Mouse (Mus musculus) hindbrain, embryonic 11.5 days (tissue): Measurements from ENCODE around the gene 1700080O16Rik. TPM values are rescaled to one million over a fixed set of nuclear protein-coding genes. Genes with fewer than 3 reads are reported as not detected.

ENCODE experiments used
- ATAC-seq: fragments of 200-750 bp; cut with Nextera tagmentation; 2 replicates; pipeline ENCODE4 v1.8.0; 2017; ENCODE audit warnings: mild to moderate bottlenecking, moderate TSS enrichment, moderate library complexity; ENCODE audit not compliant: low FRiP score
- DNase-seq: peaks from one replicate; pipeline ENCODE4 v3.0.0-alpha.2; 2015; ENCODE audit warnings: low spot score
- H3K27ac ChIP-seq: fragments of 300-500 bp; sonication (generic); 2 replicates; pipeline ENCODE4 v1.5.1; 2014; ENCODE audit warnings: mild to moderate bottlenecking, low read depth, low read length
- H3K27me3 ChIP-seq: fragments of 300-500 bp; sonication (generic); 2 replicates; pipeline ENCODE4 v1.6.1; 2014; ENCODE audit warnings: mild to moderate bottlenecking, low read length, moderate library complexity, mixed read lengths; ENCODE audit not compliant: control insufficient read depth, insufficient read depth
- H3K36me3 ChIP-seq: fragments of 300-500 bp; sonication (generic); 2 replicates; pipeline ENCODE4 v1.6.1; 2014; ENCODE audit warnings: mild to moderate bottlenecking, low read length, moderate library complexity, mixed read lengths; ENCODE audit not compliant: control insufficient read depth, insufficient read depth
- H3K4me1 ChIP-seq: fragments of 300-500 bp; sonication (generic); replicated peaks from 2 replicates; pipeline ENCODE4 v1.6.1; 2014; ENCODE audit warnings: low read length, mixed read lengths; ENCODE audit not compliant: control insufficient read depth, insufficient read depth
- H3K4me2 ChIP-seq: fragments of 300-500 bp; sonication (generic); replicated peaks from 2 replicates; pipeline ENCODE4 v1.6.1; 2014; ENCODE audit warnings: mild to moderate bottlenecking, low read depth, low read length
- H3K4me3 ChIP-seq: fragments of 300-500 bp; sonication (generic); 2 replicates; pipeline ENCODE4 v1.5.1; 2014; ENCODE audit warnings: low read depth, low read length
- H3K9ac ChIP-seq: fragments of 300-500 bp; sonication (generic); 2 replicates; pipeline ENCODE4 v1.6.1; 2014; ENCODE audit warnings: low read depth, low read length
- H3K9me3 ChIP-seq: fragments of 300-500 bp; sonication (generic); 2 replicates; pipeline ENCODE4 v1.6.1; 2016; ENCODE audit warnings: low read length; ENCODE audit not compliant: control insufficient read depth
- WGBS: fragments of 180-500 bp; shearing (Covaris S2); extraction: QIAGEN DNeasy Blood & Tissue Kit; methylation state at CpG from one replicate; pipeline ENCODE4 v1.1.7; 2014; 5-methylcytosine and 5-hydroxymethylcytosine counted together
- polyA plus RNA-seq: library from polyadenylated mRNA; unstranded; fragments of >200 nt; fragmentation: Nextera tagmentation; extraction: Ambion mirVana; gene quantifications from 2 replicates; pipeline ENCODE4 v1.2.1, GENCODE M21; 2014

The 1700080O16Rik gene
- not detected in 2 replicates for polyA plus RNA-seq

DNA sequence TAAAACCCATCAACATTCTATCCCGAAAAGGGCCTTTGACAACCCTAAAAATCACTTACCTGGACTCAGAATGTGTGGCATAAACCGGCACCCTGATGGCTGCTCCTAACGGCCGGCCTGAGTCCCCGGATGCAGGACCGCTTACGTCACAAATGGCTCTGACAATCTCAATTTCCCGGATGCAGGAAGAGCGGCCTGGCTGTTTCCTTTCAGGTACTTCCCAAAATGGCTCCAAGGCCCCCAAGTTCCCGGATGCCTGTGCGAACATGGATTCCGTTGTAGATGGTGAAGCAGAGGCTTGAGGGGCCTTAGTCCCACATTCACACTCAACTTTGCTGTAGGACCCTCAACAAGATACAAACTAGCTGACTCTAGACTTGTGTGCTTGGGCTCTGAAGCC is at the start of gene 1700080O16Rik:
1700080O16Rik (minus strand) TSS at position 101 of the 400 bp plus-strand sequence.
- H3K9me3 ChIP-seq, result no peaks in the 10 kb centered on the region
- no peaks in the 10 kb centered on the region for H3K36me3 ChIP-seq
- H3K27me3 ChIP-seq, result no peaks in the 10 kb centered on the region
- no peaks in the 10 kb centered on the region for H3K4me1 ChIP-seq
- ATAC-seq, result no peak
- no peak for DNase-seq
- 93% methylated on average over 12 of the region's 12 CpGs for WGBS
- H3K27ac ChIP-seq, result no peak within 1 kb of the TSS
- no peak within 1 kb of the TSS for H3K4me3 ChIP-seq
- no peak within 1 kb of the TSS for H3K9ac ChIP-seq
- H3K4me2 ChIP-seq, result no peak within 1 kb of the TSS

DNA sequence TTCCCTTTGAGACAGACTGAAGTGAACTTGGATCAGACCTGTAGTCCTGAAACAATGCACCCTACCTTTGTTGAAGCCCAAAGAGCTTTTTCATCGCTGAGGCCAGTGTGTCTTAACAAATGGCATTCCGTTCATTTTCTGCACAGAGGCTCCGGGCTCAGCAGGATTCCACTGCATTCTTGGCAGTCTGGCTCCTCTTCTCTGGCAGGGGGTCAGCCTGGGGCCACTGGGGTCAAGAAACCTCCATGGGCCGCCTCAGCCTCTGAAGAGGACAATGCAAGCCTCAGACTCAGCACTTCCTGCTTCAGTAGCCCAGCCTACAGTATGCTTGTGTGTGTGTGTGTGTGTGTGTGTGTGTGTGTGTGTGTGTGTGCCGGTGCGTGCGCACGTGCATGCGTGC is 45.1 kb upstream of the 1700080O16Rik start:
- Histone ChIP-seq H3K27me3 (no peaks in the 10 kb centered on the region), H3K4me2 (no peak overlapping the region), H3K9ac (no peak overlapping the region), H3K36me3 (no peaks in the 10 kb centered on the region), H3K9me3 (no peaks in the 10 kb centered on the region), H3K4me3 (no peak overlapping the region), H3K4me1 (no peaks in the 10 kb centered on the region), H3K27ac (no peak overlapping the region)
- no peak for ATAC-seq
- peak; percentile 7 for DNase-seq
- WGBS, result 43% methylated on average over 9 of the region's 9 CpGs

- DNase-seq (no peak), ATAC-seq (no peak)
- WGBS, result 72% methylated on average over 5 of the region's 5 CpGs
Observed at GRCm38 (mm10) chrX:52000072-52000471, 27.5 kb upstream of the 1700080O16Rik start.

DNA sequence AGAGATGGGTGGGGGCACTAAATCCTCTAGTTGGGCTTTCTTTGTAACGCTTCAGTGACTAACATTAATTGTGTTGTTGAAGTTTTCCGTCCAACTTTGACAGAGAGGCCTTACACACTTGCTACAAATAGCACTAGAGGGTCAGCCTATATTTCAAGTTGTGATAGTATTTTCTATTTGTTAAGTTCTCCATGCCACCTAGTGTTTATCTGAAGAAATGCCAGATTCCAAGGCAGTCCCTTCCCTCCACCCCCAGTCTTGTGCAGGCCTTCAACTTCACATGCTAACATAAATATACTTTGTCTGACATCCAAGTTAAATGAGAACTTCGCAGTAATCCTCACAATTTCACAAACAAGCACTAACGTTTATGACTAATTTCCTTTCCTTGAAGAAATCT is 26.9 kb upstream of the 1700080O16Rik start:
- no peaks in the 10 kb centered on the region for H3K4me1 ChIP-seq
- no peaks in the 10 kb centered on the region for H3K27me3 ChIP-seq
- no peak overlapping the region for H3K9ac ChIP-seq
- no peak overlapping the region for H3K4me2 ChIP-seq
- no peak overlapping the region for H3K4me3 ChIP-seq
- WGBS, result 80% methylated on average over 4 of the region's 4 CpGs
- ATAC-seq, result no peak
- H3K9me3 ChIP-seq, result no peaks in the 10 kb centered on the region
- H3K27ac ChIP-seq, result no peak overlapping the region
- no peak for DNase-seq
- H3K36me3 ChIP-seq, result no peaks in the 10 kb centered on the region

More at GRCm38 (mm10) chrX:52000072-52000471, 27.5 kb upstream of the 1700080O16Rik start:
- Histone ChIP-seq H3K4me3 (no peak overlapping the region), H3K9me3 (no peaks in the 10 kb centered on the region), H3K4me1 (no peaks in the 10 kb centered on the region), H3K36me3 (no peaks in the 10 kb centered on the region), H3K9ac (no peak overlapping the region), H3K4me2 (no peak overlapping the region), H3K27me3 (no peaks in the 10 kb centered on the region), H3K27ac (no peak overlapping the region)

- no peak overlapping the region for H3K9ac ChIP-seq
- no peak for ATAC-seq
- H3K27ac ChIP-seq, result no peak overlapping the region
- no peak overlapping the region for H3K4me2 ChIP-seq
- H3K27me3 ChIP-seq, result no peaks in the 10 kb centered on the region
- no peaks in the 10 kb centered on the region for H3K4me1 ChIP-seq
- no peaks in the 10 kb centered on the region for H3K9me3 ChIP-seq
- H3K36me3 ChIP-seq, result no peaks in the 10 kb centered on the region
- 79% methylated on average over 4 of the region's 4 CpGs for WGBS
- no peak for DNase-seq
- H3K4me3 ChIP-seq, result no peak overlapping the region
Observed at GRCm38 (mm10) chrX:51976361-51976760, 3.8 kb upstream of the 1700080O16Rik start.

DNA sequence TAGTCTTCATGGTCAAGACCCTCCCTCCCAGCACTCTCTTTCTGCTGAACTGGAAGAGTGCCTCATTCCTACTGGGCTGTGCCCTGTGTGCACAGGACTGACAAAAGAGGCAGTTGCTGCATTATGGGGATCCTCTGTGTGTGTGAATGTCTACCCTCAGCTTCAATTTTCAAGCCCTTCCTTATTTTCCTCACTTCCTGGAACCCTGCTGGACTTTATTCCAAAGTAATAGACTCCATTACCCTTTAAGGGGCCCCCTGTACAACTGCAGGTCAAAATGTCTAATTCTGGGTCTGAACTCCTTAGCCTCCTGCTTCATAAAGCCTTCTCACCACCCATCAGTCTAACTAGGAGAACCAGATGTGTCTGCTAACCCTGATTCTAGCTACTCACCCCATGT is 2.0 kb upstream of the 1700080O16Rik start:
- H3K4me2 ChIP-seq, result no peak overlapping the region
- H3K27me3 ChIP-seq, result no peaks in the 10 kb centered on the region
- DNase-seq (no peak), ATAC-seq (no peak)
- H3K9ac ChIP-seq, result no peak overlapping the region
- no peaks in the 10 kb centered on the region for H3K4me1 ChIP-seq
- no peak overlapping the region for H3K27ac ChIP-seq
- no peak overlapping the region for H3K4me3 ChIP-seq
- no peaks in the 10 kb centered on the region for H3K9me3 ChIP-seq
- no peaks in the 10 kb centered on the region for H3K36me3 ChIP-seq

GRCm38 (mm10) chrX:51948071-51948470 is 24.5 kb downstream of the 1700080O16Rik start:
- 85% methylated on average over 3 of the region's 3 CpGs for WGBS
- H3K4me1 ChIP-seq, result no peaks in the 10 kb centered on the region
- H3K27ac ChIP-seq, result no peak overlapping the region
- no peak overlapping the region for H3K4me3 ChIP-seq
- no peaks in the 10 kb centered on the region for H3K9me3 ChIP-seq
- no peaks in the 10 kb centered on the region for H3K36me3 ChIP-seq
- no peak for DNase-seq
- no peaks in the 10 kb centered on the region for H3K27me3 ChIP-seq
- no peak overlapping the region for H3K4me2 ChIP-seq
- H3K9ac ChIP-seq, result no peak overlapping the region
- no peak for ATAC-seq

DNA sequence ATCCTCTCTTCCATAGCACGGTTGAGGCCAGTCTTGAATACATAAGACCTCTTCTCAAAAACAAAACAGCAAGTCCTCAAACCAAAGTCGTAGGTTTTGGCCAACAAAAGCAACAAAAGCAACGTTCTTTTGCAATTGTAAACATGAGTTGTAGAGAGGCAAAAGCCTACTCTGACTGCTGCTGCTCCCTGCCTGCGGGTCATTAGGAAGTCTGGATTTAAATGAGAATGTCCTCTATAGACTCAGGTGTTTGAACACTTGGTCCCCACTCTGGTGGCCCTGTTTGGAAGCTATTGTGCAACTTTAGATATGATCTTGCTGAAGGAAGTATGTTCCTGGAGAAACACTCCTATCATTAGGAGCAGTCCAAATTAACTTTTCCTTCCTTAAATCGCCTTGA is 34.5 kb downstream of the 1700080O16Rik start:
- Histone ChIP-seq H3K9ac (no peak overlapping the region), H3K4me3 (no peak overlapping the region), H3K4me2 (no peak overlapping the region), H3K27me3 (no peaks in the 10 kb centered on the region), H3K9me3 (no peaks in the 10 kb centered on the region), H3K4me1 (no peaks in the 10 kb centered on the region), H3K27ac (no peak overlapping the region), H3K36me3 (no peaks in the 10 kb centered on the region)
- ATAC-seq, result no peak
- WGBS, result 67% methylated on average over 5 of the region's 5 CpGs
- no peak for DNase-seq

- Histone ChIP-seq H3K36me3 (no peaks in the 10 kb centered on the region), H3K4me1 (no peaks in the 10 kb centered on the region)
- no peak for DNase-seq
Observed at GRCm38 (mm10) chrX:51919091-51919490, 53.5 kb downstream of the 1700080O16Rik start.

More at GRCm38 (mm10) chrX:51919091-51919490, 53.5 kb downstream of the 1700080O16Rik start:
- Histone ChIP-seq H3K27me3 (no peaks in the 10 kb centered on the region), H3K27ac (no peak overlapping the region), H3K4me2 (no peak overlapping the region), H3K9me3 (no peaks in the 10 kb centered on the region), H3K4me3 (no peak overlapping the region), H3K9ac (no peak overlapping the region)
- 89% methylated on average over 4 of the region's 4 CpGs for WGBS
- no peak for ATAC-seq
